Mouse (Mus musculus): ENCODE results near the gene Gpatch4.

The Gpatch4 gene

GRCm38 (mm10) chr3:88042661-88043421 lies at the start of gene Gpatch4:
Gpatch4 (plus strand) TSS chr3:88043108.
- peak; percentile 64 to 80 for DNase-seq

GRCm38 (mm10) chr3:87993436-87993835 lies 49.5 kb upstream of the Gpatch4 start:
- DNase-seq = no peak

GRCm38 (mm10) chr3:87995331-87995730 lies 47.6 kb upstream of the Gpatch4 start:
- no peak for DNase-seq

GRCm38 (mm10) chr3:87996401-87996800 lies 46.5 kb upstream of the Gpatch4 start:
- no peak for DNase-seq

GRCm38 (mm10) chr3:87996971-87997614 lies 45.8 kb upstream of the Gpatch4 start:
- DNase-seq = no peak

GRCm38 (mm10) chr3:87998747-87999146 lies 44.2 kb upstream of the Gpatch4 start:
- no peak for DNase-seq

- DNase-seq = no peak
These were observed 43.5 kb upstream of the Gpatch4 start for GRCm38 (mm10) chr3:87999243-87999895.

GRCm38 (mm10) chr3:88000181-88000580 lies 42.7 kb upstream of the Gpatch4 start, which contains the start of gene Bcan:
Bcan (minus strand) TSS chr3:88000230.
- DNase-seq = no peak

- no peak for DNase-seq
These were observed 41.9 kb upstream of the Gpatch4 start for GRCm38 (mm10) chr3:88000816-88001595.

- no peak for DNase-seq
These were observed 40.5 kb upstream of the Gpatch4 start for GRCm38 (mm10) chr3:88002291-88002976.

GRCm38 (mm10) chr3:88005822-88006786 lies 36.8 kb upstream of the Gpatch4 start:
- DNase-seq = no peak

GRCm38 (mm10) chr3:88010634-88011265 lies 32.2 kb upstream of the Gpatch4 start:
- no peak for DNase-seq

GRCm38 (mm10) chr3:88022322-88023191 lies 20.4 kb upstream of the Gpatch4 start:
- DNase-seq = peak; percentile 53 to 65

- DNase-seq = no peak
These were observed 19.5 kb upstream of the Gpatch4 start for GRCm38 (mm10) chr3:88023192-88024074.

- DNase-seq = no peak
These were observed 16.1 kb upstream of the Gpatch4 start for GRCm38 (mm10) chr3:88026823-88027222.

- DNase-seq = no peak
These were observed 15.3 kb upstream of the Gpatch4 start, which contains the start of gene Hapln2 for GRCm38 (mm10) chr3:88027434-88028186. Hapln2 (minus strand) TSS chr3:88027583.

GRCm38 (mm10) chr3:88030608-88031395 lies 12.1 kb upstream of the Gpatch4 start:
- DNase-seq = no peak

All from thymus, adult 18-20 months (tissue).